Mouse (Mus musculus) MEL (cell line): ENCODE measurements around the gene Mzt1.

Experiments
- CTCF ChIP-seq, 3 experiments: IDR thresholded peaks in 2 of 3; conservative IDR thresholded peaks in 1 of 3; 2 replicates each; pipeline ENCODE4 v1.5.1; 2011 to 2012; ENCODE audit warnings: low read length in 3 of 3, low read depth in 2 of 3, mild to moderate bottlenecking in 2 of 3, improper control_type of control experiment in 1 of 3, inconsistent platforms in 1 of 3, mixed read lengths in 1 of 3, moderate library complexity in 1 of 3; ENCODE audit not compliant: control insufficient read depth in 1 of 3, insufficient read depth in 1 of 3, poor library complexity in 1 of 3, severe bottlenecking in 1 of 3
- ETS1 ChIP-seq: IDR thresholded peaks from 2 replicates; pipeline ENCODE4 v1.6.1; 2012; ENCODE audit warnings: low read depth, mild to moderate bottlenecking, inconsistent platforms, low read length, improper control_type of control experiment, moderate library complexity
- KAT2A ChIP-seq: conservative IDR thresholded peaks from 2 replicates; pipeline ENCODE4 v1.6.1; 2012; ENCODE audit warnings: low read depth, low read length, improper control_type of control experiment, inconsistent platforms
- MAX ChIP-seq: IDR thresholded peaks from 2 replicates; pipeline ENCODE4 v1.6.1; 2011; ENCODE audit warnings: low read length, improper control_type of control experiment
- MAZ ChIP-seq: IDR thresholded peaks from 2 replicates; pipeline ENCODE4 v1.6.1; 2012; ENCODE audit warnings: low read depth, mild to moderate bottlenecking, inconsistent platforms, low read length, improper control_type of control experiment
- MEF2A ChIP-seq: IDR thresholded peaks from 2 replicates; pipeline ENCODE4 v1.6.1; 2014; ENCODE audit warnings: low read depth, mild to moderate bottlenecking, inconsistent platforms, low read length, improper control_type of control experiment; ENCODE audit not compliant: poor library complexity, insufficient replicate concordance, severe bottlenecking; ENCODE audit errors: extremely low read depth
- NELFE ChIP-seq: IDR thresholded peaks from 2 replicates; pipeline ENCODE4 v1.6.1; 2011; ENCODE audit warnings: low read depth, low read length, improper control_type of control experiment
- POLR2A ChIP-seq, 2 experiments: IDR thresholded peaks; 2 replicates each; pipeline ENCODE4 v1.6.1; 2011 to 2012; ENCODE audit warnings: low read length in 2 of 2, mild to moderate bottlenecking in 2 of 2, control low read depth in 1 of 2, improper control_type of control experiment in 1 of 2, low read depth in 1 of 2, moderate library complexity in 1 of 2; ENCODE audit not compliant: control insufficient read depth in 1 of 2, insufficient read depth in 1 of 2, poor library complexity in 1 of 2
- TAL1 ChIP-seq: IDR thresholded peaks from 2 replicates; pipeline ENCODE4 v1.6.1; 2012; ENCODE audit warnings: mild to moderate bottlenecking, inconsistent platforms, low read length, moderate library complexity, mixed read lengths
- USF1 ChIP-seq: IDR thresholded peaks from 2 replicates; pipeline ENCODE4 v1.6.1; 2014; ENCODE audit warnings: low read depth, mild to moderate bottlenecking, inconsistent platforms, low read length, improper control_type of control experiment, moderate library complexity
- USF2 ChIP-seq, 2 experiments: IDR thresholded peaks; 2 replicates each; pipeline ENCODE4 v1.6.1; 2011 to 2012; ENCODE audit warnings: improper control_type of control experiment in 2 of 2, low read length in 2 of 2, borderline replicate concordance in 1 of 2, inconsistent platforms in 1 of 2, low read depth in 1 of 2, mild to moderate bottlenecking in 1 of 2; ENCODE audit not compliant: insufficient read depth in 1 of 2

DNA sequence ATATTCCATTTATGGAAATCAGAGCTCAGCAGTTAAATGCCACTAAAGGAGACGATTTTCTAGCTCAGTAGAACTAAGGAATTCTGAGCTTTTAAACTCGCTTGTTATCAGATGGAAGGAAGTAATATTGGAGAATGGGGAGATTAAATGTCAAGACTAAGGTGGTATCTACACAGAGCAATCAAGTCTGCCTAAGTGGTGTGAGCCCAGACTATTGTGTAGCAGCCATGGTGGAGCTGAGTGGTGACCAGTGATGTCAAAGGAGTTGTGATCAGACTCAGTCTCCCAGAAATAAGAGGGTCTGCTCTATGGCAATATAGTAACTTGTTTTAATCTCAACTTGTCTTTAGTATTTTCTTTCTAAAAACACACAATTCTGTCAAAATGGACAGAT lies 35.0 kb downstream of the Mzt1 start:
- no peak for TF ChIP-seq MAZ
- TF ChIP-seq CTCF (IDR thresholded peaks at IDR 0.05 in 2 of 3, conservative IDR thresholded peaks at IDR 0.05 in 1 of 3; ENCODE audit: control insufficient read depth in 1 of 3, insufficient read depth in 1 of 3, low read depth in 2 of 3, low read length in 3 of 3, poor library complexity in 1 of 3, severe bottlenecking in 1 of 3) = no peak
- no peak for TF ChIP-seq POLR2A (IDR thresholded peaks at IDR 0.05; ENCODE audit: control insufficient read depth in 1 of 2, insufficient read depth in 1 of 2, low read depth in 1 of 2, low read length in 2 of 2, poor library complexity in 1 of 2)
- TF ChIP-seq MEF2A = no peak
- no peak for TF ChIP-seq NELFE
- TF ChIP-seq MAX = no peak
- no peak for TF ChIP-seq USF2 (IDR thresholded peaks at IDR 0.05; ENCODE audit: borderline replicate concordance in 1 of 2, insufficient read depth in 1 of 2, low read depth in 1 of 2, low read length in 2 of 2)
- no peak for TF ChIP-seq USF1
- no peak for TF ChIP-seq ETS1
- TF ChIP-seq KAT2A = no peak
- no peak for TF ChIP-seq TAL1
